Mouse (Mus musculus) heart, adult 11 months (tissue): ENCODE measurements around the gene Cux1.

Experiments
- DNase-seq: peaks from one replicate; pipeline ENCODE4 v3.0.0; 2022

The Cux1 gene

DNA sequence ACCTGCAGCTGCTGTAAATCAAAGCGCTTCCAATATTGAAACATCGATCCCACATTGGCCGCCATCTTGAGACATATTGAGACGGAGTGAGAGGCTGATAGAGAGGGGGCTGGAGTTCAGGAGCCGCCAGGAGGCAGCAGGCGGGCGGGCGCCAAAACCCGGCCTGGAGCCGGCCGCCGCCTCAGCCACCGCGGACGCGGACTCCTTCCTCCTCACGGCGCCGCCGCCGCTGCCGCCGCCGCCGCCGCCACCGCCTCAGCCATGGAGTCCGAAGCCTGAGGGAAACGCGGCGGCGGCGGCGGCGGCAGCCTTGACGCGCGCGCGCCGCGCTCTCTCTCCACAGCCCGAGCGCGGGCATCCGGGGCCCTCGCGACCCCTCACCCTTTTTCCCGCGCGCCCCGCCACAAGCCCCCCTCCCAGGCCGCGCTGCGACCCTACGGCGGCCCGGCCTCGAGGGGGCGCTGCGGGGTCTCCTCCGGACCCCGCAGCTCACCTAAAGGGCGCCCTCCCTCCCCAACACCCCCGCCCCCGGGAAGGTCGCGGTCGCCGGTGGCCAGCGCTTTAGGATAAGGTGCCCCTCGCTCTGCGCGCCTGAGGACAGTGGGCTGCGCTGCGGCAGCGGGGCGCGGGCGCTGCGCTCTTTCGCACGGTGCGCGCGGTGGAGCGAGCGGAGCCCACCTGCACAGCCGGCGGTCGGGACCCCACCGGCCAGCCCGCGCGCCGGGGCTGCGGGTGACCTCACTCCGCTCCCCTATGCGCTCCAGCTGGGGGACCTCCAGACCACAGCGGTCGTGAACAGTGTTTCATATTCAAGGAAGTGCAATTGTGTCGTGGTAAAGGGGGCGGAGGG is at the start of gene Cux1:
Gene Cux1 (minus strand): TSS at position 315 of the 850 bp plus-strand sequence.
- DNase-seq: peak; percentile 98

DNA sequence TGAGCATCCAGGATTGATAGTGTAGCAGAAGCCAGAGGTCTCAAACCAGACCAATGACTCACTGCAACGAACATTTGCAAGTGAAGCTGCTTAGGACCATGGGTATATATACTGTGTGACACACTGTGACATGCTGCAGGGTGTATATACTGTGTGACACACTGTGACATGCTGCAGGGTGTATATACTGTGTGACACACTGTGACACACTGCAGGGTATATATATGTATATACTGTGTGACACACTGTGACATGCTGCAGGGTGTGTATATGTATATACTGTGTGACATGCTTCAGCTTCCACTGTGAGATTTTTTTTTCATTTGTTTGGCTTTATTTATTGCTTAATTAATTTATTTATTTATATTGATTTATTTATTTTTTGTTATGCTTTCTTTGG is 45.1 kb upstream of the Cux1 start:
- DNase-seq: no peak

DNA sequence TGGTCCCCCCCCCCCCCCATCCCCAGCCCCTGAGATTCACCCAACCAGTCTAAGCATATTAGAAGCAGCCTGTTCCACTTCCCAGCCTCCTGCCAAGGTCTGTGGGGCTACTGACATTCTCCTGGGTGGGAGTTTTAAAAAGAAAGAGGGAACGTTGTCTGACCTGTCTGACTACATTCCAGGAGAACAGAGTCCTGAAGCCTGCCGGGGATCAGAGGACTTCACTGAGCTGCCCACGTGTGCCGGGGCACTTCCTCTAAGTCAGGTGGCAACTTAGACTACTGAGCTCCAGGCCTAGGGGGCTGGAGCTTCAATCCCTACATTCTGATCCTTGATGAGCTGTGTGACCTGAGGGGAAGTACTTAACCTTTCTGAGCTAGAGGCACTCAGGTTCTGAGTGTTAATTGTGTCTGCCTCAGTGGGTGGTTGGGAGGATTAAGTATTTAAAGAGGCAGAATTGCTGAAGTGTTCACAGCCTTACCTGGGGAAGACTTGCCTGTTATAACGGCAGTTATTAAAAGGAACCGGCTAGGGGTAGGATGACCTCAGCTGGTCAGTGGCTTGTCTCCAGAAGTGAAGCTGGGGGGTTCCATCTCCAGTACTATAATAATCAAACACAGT is 41.6 kb upstream of the Cux1 start:
- DNase-seq: no peak

DNA sequence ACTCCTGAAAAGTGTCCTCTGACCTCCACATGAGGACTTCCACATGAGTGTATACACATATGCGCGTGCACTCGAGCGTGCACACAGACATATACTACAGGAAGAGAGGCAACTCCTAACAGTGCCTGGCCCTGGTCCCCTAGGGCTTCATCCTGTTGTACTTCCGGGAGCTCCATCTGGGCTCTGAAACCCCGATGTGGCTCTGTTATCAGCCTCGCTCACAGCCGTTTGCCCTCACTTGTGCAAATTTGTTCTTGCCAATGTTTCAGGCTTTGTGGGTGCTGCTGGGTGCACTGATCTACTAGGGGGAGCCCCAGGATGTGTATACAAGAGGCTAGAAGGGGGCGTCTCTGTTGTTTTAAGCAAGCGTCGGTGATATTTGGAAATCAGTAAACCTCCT is 37.9 kb upstream of the Cux1 start:
- DNase-seq: no peak

DNA sequence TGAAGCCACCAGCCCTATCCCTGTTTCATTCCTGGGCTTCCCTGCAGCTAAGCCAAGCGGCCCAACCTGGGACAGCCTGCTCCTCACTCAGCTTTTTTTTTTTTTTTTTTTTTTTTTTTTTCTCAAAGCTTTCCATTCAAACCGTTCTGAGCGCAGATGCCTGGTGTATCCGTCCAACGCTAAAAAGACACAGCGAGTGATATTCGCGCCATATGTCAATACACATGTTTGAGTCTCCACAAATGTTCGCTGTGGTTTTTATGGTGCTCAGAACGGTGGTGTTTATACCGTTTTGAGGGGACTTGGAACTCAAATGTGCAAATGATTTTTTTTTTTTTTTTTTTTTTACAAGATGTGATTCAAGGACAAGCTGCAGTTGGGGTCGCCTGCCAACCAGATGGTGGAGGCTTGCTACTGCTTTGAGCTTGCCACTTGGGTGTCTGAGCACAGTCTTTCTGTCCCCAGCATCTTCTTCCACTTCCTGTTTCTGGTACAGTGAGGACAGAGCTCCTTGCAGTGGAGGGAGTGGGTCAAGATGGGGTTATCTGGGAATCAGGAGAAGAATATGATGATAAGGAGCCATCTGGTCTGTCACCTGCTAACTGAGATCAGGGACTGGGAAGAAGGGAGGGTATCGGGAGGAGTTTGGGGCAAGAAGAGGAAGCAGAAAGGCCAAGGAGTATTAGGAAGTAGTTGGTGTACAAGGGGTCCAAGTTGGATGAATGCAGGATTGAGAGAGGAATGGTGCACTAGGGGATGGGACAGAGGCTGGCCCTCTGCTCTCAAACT is 36.1 kb upstream of the Cux1 start:
- DNase-seq: no peak

DNA sequence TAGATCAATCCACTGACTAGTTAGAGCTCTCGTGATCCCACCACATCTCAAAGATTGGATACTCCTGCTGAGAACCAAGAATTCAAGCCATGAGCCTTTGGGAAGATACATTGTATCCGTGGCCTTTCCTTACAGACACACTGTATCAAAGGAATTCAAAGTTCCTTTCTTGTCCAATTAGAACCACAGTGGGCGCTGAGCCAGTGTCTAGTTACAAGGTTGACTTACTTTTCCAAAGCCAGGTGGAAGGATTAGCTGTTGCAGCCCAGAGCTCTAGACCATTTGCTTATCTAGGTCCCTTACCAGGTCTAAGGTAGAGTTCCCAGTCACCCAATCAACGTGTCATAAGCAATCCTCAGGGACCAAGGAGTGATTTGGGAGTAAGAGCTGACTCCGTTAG is 33.2 kb upstream of the Cux1 start:
- no peak for DNase-seq

DNA sequence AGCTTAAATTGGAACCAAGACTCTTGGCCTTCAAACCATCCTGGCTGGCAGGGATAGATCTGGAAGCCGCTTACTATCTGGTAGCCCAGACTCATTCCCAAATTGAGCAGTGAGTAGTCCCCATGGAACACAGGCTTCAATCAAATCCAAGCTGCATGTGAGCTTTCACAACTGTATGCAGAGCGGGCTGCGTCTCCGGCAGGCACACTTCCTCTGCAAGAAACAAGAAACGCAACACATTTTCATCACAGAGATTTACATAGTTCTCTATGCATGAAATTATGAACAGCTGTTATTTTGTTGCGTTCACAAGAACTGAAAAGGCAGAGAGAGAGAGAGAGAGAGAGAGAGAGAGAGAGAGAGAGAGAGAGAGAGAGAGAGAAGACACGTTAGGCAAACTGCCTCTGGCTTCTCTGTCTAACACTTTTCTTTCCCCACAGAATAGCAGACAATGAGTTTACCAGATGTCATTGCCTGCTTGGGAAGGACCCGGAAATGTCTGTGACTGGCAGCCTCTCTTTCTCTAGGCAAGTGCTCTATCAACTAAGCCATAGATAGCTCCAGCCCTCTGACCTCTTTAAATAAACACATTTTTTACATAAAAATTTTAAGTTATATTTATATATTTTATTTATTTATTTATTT is 27.7 kb upstream of the Cux1 start:
- DNase-seq: no peak

DNA sequence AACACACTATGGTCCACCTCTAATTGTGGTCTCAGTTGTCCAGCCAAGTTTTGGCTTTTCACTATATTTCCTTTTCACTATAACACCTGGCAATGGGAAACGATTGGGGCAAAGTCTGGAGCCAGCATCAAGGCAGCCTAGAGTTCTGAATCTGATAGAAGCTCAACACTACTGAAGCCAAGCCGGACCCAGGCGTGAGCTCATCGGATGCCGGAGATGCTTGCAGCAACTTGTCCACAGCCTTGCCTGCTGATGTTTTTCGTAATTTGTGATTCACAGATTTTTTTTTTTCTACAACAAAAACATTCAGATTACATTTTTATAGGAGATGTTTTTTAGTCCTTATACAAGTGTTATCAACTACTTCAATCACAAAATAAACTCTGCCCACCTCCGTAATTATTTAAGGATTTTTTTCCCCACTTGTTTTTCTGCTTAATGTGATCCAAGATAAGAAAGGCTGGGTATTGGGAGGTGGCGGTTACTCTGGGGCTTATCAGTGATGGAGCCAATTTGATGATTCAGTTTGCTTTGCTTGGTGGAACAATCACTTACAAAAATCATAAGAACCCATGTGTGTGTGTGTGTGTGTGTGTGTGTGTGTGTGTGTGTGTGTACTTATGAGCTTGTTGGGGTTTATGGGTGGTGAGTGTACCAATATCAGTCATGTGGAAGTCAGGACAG is 24.7 kb upstream of the Cux1 start:
- no peak for DNase-seq

DNA sequence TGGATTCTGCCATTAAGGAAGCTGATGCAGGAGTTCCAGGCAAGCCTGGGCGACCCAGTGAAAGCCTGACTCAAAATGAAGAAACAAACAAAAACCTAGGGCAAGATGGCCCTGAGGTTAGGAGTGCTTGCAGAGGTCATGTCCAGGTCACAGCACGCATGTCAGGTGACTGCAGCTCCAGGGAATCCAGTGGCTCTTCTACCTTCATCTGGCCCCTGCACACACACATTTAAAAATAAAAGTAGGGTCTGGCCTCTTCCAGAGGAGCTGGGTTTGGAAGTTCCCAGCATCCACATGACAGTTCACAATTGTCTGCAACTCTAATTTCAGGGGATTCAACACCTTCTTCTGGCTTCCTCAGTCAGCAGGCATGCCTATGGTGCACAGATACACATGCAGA is 21.7 kb upstream of the Cux1 start:
- no peak for DNase-seq

DNA sequence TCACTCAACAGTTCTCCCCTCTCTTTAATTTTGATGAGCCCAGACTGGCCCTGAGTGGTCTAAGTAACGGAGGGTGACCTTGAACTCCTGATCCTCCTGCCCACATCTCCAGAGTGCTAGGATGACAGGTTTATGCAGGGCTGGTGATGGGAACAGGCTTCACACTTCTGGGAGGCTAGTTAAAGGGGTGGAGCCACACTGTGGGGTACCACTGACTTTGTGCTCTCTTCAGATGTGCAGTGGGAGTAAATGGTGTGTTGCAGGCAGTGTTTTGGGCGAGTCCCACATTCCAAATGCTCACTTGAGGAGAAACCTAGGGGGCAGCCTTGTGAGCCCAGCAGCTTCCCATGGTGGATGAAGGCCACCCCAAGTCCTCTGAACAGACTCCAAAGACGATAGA is 21.2 kb upstream of the Cux1 start:
- no peak for DNase-seq

DNA sequence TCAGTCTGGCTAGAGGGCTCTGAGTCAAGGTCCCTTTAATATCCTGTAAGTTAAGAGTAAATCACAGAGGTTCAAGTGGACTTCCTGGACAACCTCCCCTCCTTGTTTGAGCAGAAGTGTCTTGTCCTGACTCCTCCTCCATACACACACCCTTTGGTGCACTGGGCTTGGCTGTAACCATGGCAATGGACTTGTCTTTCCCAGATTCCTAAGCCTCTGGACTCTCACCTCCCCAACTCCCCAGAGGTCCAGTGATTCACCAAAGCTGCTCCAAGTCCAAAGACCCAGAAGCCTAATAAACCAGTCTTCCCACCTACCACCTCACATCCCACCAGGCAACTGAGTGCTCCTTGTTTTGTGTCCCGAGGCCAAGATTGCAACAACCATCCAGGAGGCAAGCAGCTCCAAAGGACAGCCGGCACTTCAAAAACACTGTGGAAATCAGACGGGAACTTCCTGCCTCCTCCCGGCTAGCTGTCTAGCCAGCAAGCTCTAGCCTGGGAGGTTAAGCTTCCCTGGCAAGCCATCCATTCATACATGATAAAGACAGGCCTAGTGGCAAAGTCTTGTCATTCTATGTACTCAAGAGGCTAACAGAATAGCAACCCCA is 17.5 kb upstream of the Cux1 start:
- DNase-seq: no peak

DNA sequence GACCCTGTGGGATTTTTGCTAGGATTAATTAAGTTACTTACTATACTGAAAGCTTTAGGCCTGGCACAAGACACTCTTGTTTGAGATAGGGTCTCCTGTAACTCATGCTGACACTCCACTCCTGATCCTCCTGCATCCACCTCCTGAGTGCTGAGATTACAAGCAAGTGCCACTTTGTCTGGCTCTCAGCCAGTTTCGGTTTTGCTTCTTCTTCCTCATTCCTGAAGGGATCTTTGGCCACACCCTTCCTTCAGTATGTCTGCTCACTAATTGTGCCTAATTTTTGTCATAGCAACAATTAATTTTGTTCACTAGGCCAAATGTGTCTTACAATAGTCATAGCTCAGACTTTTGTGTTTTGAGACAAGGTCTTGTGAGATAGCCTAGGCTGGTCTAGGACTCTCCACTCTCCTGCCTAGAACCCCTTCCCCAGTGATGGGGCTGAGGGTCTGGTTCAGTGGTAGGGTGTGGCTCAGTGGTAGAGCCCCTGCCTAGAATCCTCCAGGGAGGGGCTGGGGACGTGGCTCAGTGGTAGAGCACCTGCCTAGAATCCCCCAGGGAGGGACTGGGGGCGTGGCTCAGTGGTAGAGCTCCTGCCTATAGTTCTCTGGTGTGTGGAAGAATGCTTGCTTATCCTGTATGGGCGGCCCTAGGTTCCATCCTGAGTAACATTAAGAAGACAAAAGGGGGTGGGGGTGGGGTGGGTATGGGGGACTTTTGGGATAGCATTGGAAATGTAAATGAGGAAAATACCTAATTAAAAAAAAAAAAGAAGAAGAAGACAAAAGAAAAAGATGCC is 16.6 kb upstream of the Cux1 start:
- DNase-seq: no peak

DNA sequence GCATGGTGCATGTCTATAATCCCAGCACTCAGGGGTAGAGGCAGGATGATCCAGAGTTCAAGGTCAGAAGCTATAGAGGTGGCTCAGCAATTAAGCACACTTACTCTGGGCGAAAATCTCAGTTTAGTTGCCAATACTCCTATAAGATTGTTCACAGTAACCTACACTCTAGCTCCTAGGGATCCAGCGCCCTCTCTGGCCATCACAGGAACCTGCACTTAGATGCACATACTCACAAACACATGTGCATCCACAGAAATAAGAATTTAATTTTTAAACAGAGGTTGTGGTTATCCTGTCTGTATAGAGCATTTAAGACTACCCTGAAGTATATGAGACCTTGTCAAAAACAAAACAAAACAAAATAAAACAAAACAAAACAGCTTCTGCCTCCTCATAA is 16.0 kb upstream of the Cux1 start:
- DNase-seq: no peak

DNA sequence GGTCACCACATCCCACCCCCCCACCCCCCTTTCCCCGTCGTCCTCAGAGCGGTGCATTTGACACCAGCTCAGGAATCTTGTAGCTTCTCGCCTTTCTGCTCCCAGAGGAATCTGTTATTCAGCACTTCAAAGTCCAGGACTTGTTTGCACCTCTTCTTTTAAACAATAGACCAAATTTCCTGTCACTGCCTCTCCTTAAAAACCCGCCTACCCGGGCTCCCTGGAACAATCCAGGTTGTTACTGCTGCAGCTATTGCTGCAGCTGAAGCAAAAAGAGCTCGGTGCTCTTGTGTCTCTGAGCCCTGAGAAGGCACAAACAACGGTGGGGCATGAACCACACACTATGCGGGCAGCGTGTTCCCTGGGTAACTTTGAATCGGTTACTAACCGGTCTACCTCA is 14.9 kb upstream of the Cux1 start:
- no peak for DNase-seq

DNA sequence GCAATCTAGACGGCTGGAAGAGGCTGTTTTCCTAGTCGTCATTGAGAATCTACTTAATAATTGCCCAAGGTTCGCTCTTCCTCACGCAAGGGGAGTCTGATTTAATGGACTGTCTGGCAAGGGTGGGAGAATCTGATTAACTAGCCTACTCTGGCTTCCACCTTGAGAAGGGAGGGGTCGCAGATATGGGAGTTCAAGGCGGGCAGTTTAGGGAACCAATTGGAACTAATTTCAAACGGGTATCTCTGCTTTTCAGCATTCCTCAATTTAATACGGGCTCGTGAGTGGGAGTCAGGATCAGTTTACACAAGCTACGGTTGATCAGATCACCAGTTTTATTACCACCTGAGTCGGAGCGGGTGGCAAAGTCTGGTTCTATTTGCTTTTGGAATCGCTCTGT is 14.3 kb upstream of the Cux1 start:
- no peak for DNase-seq

DNA sequence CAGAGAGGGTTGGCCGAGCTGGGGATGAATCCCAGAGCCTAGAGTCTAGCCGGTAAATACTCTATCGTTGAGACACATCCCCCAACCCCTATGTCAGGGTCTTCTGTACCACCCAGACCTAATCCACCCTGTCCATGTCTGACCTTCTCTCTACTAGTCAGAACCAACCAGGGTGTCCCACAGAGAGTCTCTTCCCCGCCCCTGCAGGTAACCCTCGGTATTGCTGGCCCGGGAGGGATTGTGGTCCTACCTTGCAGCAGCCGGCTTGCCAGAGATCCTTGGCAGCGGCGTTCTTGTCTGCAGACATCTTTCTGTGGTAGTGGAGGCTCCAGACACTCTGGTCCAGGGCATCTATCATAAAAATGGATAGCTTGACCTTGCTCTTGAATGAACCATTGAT is 13.9 kb upstream of the Cux1 start:
- DNase-seq: no peak

DNA sequence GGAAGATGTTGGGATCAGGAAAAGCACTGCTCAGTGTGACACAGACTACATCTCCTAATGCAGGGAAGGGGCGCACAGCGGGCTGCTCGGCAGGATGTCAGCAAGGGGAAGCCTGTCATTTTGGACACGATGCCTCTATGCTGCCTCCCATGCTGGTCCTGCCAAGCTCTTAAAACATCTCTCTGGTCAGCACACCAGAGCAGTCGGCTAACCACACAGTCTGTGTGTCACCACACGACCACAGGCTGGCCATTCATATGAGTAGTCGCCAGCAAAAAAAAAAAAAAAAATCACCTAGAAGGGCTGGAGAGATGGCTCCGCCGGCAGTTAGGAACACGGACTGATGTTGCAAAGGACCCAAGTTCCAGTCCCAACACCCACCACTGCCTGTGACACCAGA is 10.9 kb upstream of the Cux1 start:
- no peak for DNase-seq

DNA sequence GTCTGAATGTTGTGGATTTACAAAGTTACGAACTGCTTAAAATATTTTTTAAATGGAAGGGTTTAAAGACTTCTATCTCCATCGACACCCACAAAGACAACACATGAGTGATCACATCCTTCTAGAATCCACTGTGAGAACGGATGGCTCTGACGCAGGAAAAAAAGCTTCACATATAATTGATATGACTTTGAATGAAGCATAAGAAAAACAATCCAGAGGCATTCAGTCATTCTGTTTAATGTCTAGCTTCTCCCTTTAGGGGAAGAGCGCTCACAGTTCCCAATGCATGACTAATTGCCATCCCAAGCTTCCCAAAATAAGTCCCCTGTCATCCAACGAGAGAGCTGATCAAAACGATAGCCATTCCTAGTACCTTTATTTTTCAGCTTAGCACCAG is 2.9 kb upstream of the Cux1 start:
- DNase-seq: no peak

DNA sequence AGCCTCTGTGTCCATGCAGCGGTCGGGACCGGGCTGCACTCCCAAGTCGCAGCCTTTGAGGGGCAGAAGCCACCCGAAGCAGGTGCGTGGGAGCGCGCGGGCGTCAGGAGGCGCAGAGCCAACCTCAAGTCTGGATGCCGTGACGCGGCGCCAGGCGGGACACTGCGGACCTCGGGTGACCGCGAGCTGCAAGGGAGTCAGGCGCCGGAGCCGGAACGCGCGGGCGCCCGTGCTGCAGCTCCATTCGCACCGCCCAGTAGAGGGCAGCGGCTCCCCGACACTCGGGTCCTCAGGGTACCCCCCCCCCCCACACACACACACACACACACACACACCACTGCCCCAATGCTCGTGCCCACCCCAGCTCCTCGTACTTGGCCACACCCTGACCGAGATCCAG is 1.5 kb upstream of the Cux1 start:
- peak; percentile 98 for DNase-seq

DNA sequence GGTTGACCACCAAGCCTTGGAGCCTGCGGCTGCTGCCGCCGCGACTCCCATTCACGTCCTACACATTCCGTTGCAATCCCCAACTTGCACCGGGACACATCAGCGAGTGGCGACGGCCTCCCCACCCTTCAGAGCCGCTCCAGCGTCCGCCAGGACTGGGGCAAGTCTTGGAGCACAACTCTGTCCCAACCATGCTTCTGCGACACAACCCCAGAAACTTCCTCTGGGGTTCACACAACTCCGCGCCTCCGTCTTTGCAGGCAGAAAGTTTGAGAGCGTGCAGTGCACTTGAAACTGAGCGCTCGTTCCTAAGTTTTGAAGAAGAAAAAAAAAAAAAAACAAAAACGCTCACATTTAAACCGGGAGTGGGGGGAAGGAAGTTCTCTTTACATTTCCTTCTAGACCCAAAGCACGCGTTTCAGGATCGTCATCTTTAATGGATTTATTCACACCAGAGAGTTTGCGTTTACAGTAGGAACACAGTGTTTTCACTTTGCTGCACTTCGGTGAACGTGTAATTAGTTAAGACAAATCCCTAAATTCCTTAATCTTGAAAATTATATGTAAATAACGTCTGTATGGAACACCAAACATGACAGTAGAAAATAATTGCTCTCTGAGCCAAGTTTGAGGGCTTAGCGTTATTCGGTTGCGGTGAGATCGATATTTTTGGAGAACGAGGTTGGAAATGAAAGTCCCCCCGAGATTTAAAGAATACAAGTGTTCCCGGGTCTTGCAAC is 906 bp upstream of the Cux1 start:
- DNase-seq: no peak

DNA sequence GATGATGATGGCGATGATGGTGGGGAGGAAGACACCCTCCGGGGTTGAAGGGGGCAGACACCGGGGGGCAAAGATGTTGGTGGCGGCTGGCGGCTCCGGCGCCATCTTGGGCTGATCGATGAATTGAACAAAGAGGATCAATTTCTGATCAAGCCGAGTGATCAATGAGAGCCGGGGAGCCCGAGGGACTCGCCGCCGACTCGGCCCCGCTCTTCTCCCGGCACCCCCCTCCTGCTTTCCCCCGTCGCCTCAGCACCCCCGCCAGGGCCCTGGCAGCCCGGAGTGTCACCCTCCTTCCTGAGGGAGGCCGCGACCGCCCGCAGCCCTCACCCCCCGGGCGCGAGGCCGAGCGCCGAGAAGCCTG is 496 bp downstream of the Cux1 start:
- no peak for DNase-seq
